Mouse (Mus musculus) intestine, embryonic 14.5 days (tissue): ENCODE measurements at regions not wholly inside any gene's neighbourhood (a gene's known extent, or its start where the extent isn't known, plus 50 kb on each side); places are given as distances from the start of the nearest gene placed in this dataset.

Experiments
- ATAC-seq: fragments of 200-750 bp; cut with Nextera tagmentation; replicated peaks from 2 replicates; pipeline ENCODE4 v1.8.0; 2017; ENCODE audit warnings: low read depth, moderate number of reproducible peaks, moderate TSS enrichment, moderate library complexity; ENCODE audit not compliant: low FRiP score, low TSS enrichment
- DNase-seq: peaks from one replicate; pipeline ENCODE4 v3.0.0-alpha.2; 2018; ENCODE audit warnings: low spot score
- H3K27ac ChIP-seq: fragments of 300-500 bp; sonication (generic); 2 replicates; pipeline ENCODE4 v1.5.1; 2014; ENCODE audit warnings: low read depth, mild to moderate bottlenecking, control low read depth
- H3K27me3 ChIP-seq: fragments of 300-500 bp; sonication (generic); replicated peaks from 2 replicates; pipeline ENCODE4 v1.6.1; 2014; ENCODE audit warnings: low read length, control low read depth; ENCODE audit not compliant: control insufficient read depth, insufficient read depth
- H3K36me3 ChIP-seq: fragments of 300-500 bp; sonication (generic); 2 replicates; pipeline ENCODE4 v1.6.1; 2014; ENCODE audit warnings: low read length, control low read depth; ENCODE audit not compliant: control insufficient read depth, insufficient read depth
- H3K4me1 ChIP-seq: fragments of 300-500 bp; sonication (generic); replicated peaks from 2 replicates; pipeline ENCODE4 v1.6.1; 2014; ENCODE audit warnings: low read length, control low read depth, mixed read lengths; ENCODE audit not compliant: control insufficient read depth, insufficient read depth
- H3K4me2 ChIP-seq: fragments of 300-500 bp; sonication (generic); 2 replicates; pipeline ENCODE4 v1.6.1; 2014; ENCODE audit warnings: low read length
- H3K4me3 ChIP-seq: fragments of 300-500 bp; sonication (generic); 2 replicates; pipeline ENCODE4 v1.5.1; 2014; ENCODE audit warnings: low read depth, low read length, control low read depth, mixed read lengths
- H3K9ac ChIP-seq: fragments of 300-500 bp; sonication (generic); 2 replicates; pipeline ENCODE4 v1.6.1; 2014; ENCODE audit warnings: mild to moderate bottlenecking, low read length
- H3K9me3 ChIP-seq: fragments of 300-500 bp; sonication (generic); 2 replicates; pipeline ENCODE4 v1.6.1; 2016; ENCODE audit warnings: low read length, control low read depth; ENCODE audit not compliant: control insufficient read depth
- WGBS: fragments of 180-500 bp; shearing (Covaris S2); extraction: QIAGEN DNeasy Blood & Tissue Kit; methylation state at CpG from one replicate; pipeline ENCODE4 v1.1.7; 2014; 5-methylcytosine and 5-hydroxymethylcytosine counted together

GRCm38 (mm10) chr14:72786929-72787328 lies 77.1 kb upstream of the Fndc3a start:
- no peak overlapping the region for H3K9ac ChIP-seq
- no peaks in the 10 kb centered on the region for H3K27me3 ChIP-seq
- ATAC-seq (no peak), DNase-seq (no peak)
- H3K4me3 ChIP-seq = no peak overlapping the region
- H3K4me1 ChIP-seq = no peaks in the 10 kb centered on the region
- H3K9me3 ChIP-seq = no peaks in the 10 kb centered on the region
- H3K27ac ChIP-seq = no peak overlapping the region
- 89% methylated on average over 3 of the region's 3 CpGs for WGBS
- H3K4me2 ChIP-seq = no peak overlapping the region
- H3K36me3 ChIP-seq = no peaks in the 10 kb centered on the region

GRCm38 (mm10) chr14:72783248-72783647 lies 73.4 kb upstream of the Fndc3a start:
- H3K9ac ChIP-seq = no peak overlapping the region
- no peaks in the 10 kb centered on the region for H3K27me3 ChIP-seq
- no peaks in the 10 kb centered on the region for H3K4me1 ChIP-seq
- no peak overlapping the region for H3K4me3 ChIP-seq
- DNase-seq = peak; percentile 55
- no peak; the same call in 1 of the 2 replicates for ATAC-seq
- no peaks in the 10 kb centered on the region for H3K36me3 ChIP-seq
- no peak overlapping the region for H3K4me2 ChIP-seq
- H3K27ac ChIP-seq = no peak overlapping the region
- 43% methylated on average over 9 of the region's 9 CpGs for WGBS
- H3K9me3 ChIP-seq = no peaks in the 10 kb centered on the region

- Histone ChIP-seq H3K36me3 (no peaks in the 10 kb centered on the region), H3K27me3 (no peaks in the 10 kb centered on the region), H3K9ac (no peak overlapping the region), H3K9me3 (no peaks in the 10 kb centered on the region), H3K27ac (no peak overlapping the region), H3K4me3 (no peak overlapping the region), H3K4me1 (no peaks in the 10 kb centered on the region), H3K4me2 (no peak overlapping the region)
- WGBS = 77% methylated on average over 4 of the region's 4 CpGs
- DNase-seq (no peak), ATAC-seq (no peak)
Observed at GRCm38 (mm10) chr14:72779446-72779845, 69.6 kb upstream of the Fndc3a start.

GRCm38 (mm10) chr14:72778756-72779155 lies 69.0 kb upstream of the Fndc3a start:
- Histone ChIP-seq H3K9ac (no peak overlapping the region), H3K4me1 (no peaks in the 10 kb centered on the region), H3K27me3 (no peaks in the 10 kb centered on the region), H3K4me2 (no peak overlapping the region), H3K27ac (no peak overlapping the region), H3K9me3 (no peaks in the 10 kb centered on the region), H3K36me3 (no peaks in the 10 kb centered on the region), H3K4me3 (no peak overlapping the region)
- ATAC-seq (no peak), DNase-seq (no peak)
- WGBS = 78% methylated on average over 6 of the region's 6 CpGs

- ATAC-seq = no peak
- Histone ChIP-seq H3K9me3 (no peaks in the 10 kb centered on the region), H3K9ac (no peak overlapping the region), H3K4me2 (no peak overlapping the region), H3K36me3 (no peaks in the 10 kb centered on the region), H3K27ac (no peak overlapping the region), H3K27me3 (no peaks in the 10 kb centered on the region), H3K4me3 (no peak overlapping the region), H3K4me1 (no peaks in the 10 kb centered on the region)
- WGBS = 75% methylated on average over 6 of the region's 6 CpGs
- no peak for DNase-seq
Observed at GRCm38 (mm10) chr14:72777927-72778560, 68.2 kb upstream of the Fndc3a start.

GRCm38 (mm10) chr14:72770237-72770636 lies 60.4 kb upstream of the Fndc3a start:
- Histone ChIP-seq H3K9ac (no peak overlapping the region), H3K36me3 (no peaks in the 10 kb centered on the region), H3K4me3 (no peak overlapping the region), H3K4me1 (no peaks in the 10 kb centered on the region; the same call in 1 of the 2 replicates), H3K27me3 (no peaks in the 10 kb centered on the region), H3K4me2 (no peak overlapping the region), H3K9me3 (no peaks in the 10 kb centered on the region), H3K27ac (no peak overlapping the region)
- WGBS = 37% methylated on average over 1 of the region's 1 CpGs
- ATAC-seq (no peak), DNase-seq (peak; percentile 51)

- no peak overlapping the region for H3K4me3 ChIP-seq
- DNase-seq = no peak
- no peak for ATAC-seq
- H3K4me2 ChIP-seq = no peak overlapping the region
- H3K4me1 ChIP-seq = no peaks in the 10 kb centered on the region
- no peaks in the 10 kb centered on the region for H3K9me3 ChIP-seq
- no peaks in the 10 kb centered on the region for H3K27me3 ChIP-seq
- no peaks in the 10 kb centered on the region for H3K36me3 ChIP-seq
- no peak overlapping the region for H3K27ac ChIP-seq
- no peak overlapping the region for H3K9ac ChIP-seq
Observed at GRCm38 (mm10) chr14:72760123-72760522, 50.3 kb upstream of the Fndc3a start.
